Mouse (Mus musculus) lung, embryonic 15.5 days (tissue): ENCODE results near the gene Grid2. TPM values are rescaled to one million over a fixed set of nuclear protein-coding genes. Genes with fewer than 3 reads are reported as not detected.

Experiments
- ATAC-seq: fragments of 200-750 bp; cut with Nextera tagmentation; 2 replicates; pipeline ENCODE4 v1.8.0; 2017; ENCODE audit warnings: moderate number of reproducible peaks, borderline replicate concordance; ENCODE audit not compliant: low FRiP score, low TSS enrichment; ENCODE audit errors: extremely low read depth
- H3K27ac ChIP-seq: fragments of 300-500 bp; sonication (generic); 2 replicates; pipeline ENCODE4 v1.5.1; 2015; ENCODE audit warnings: moderate library complexity, mild to moderate bottlenecking, inconsistent platforms
- H3K27me3 ChIP-seq: fragments of 300-500 bp; sonication (generic); 2 replicates; pipeline ENCODE4 v1.6.1; 2015; ENCODE audit warnings: inconsistent platforms
- H3K36me3 ChIP-seq: fragments of 300-500 bp; sonication (generic); 2 replicates; pipeline ENCODE4 v1.6.1; 2015; ENCODE audit warnings: inconsistent platforms
- H3K4me1 ChIP-seq: fragments of 300-500 bp; sonication (generic); 2 replicates; pipeline ENCODE4 v1.6.1; 2015; ENCODE audit warnings: inconsistent platforms
- H3K4me2 ChIP-seq: fragments of 300-500 bp; sonication (generic); 2 replicates; pipeline ENCODE4 v1.6.1; 2015; ENCODE audit warnings: inconsistent platforms, mild to moderate bottlenecking, moderate library complexity
- H3K4me3 ChIP-seq: fragments of 300-500 bp; sonication (generic); 2 replicates; pipeline ENCODE4 v1.5.1; 2015; ENCODE audit warnings: mild to moderate bottlenecking, inconsistent platforms
- H3K9ac ChIP-seq: fragments of 300-500 bp; sonication (generic); 2 replicates; pipeline ENCODE4 v1.6.1; 2015; ENCODE audit warnings: inconsistent platforms
- H3K9me3 ChIP-seq: fragments of 300-500 bp; sonication (generic); 2 replicates; pipeline ENCODE4 v1.6.1; 2016; ENCODE audit warnings: inconsistent platforms
- WGBS: fragments of 180-500 bp; shearing (Covaris S2); methylation state at CpG from one replicate; pipeline ENCODE4 v1.1.7; 2015; 5-methylcytosine and 5-hydroxymethylcytosine counted together
- polyA plus RNA-seq: library from polyadenylated mRNA; unstranded; fragments of >200 nt; fragmentation: Nextera tagmentation; extraction: Ambion mirVana; gene quantifications from 2 replicates; pipeline ENCODE4 v1.2.1, GENCODE M21; 2015

Gene Grid2
- polyA plus RNA-seq, 1 experiment from 2014 or later, result 1.1 TPM

DNA sequence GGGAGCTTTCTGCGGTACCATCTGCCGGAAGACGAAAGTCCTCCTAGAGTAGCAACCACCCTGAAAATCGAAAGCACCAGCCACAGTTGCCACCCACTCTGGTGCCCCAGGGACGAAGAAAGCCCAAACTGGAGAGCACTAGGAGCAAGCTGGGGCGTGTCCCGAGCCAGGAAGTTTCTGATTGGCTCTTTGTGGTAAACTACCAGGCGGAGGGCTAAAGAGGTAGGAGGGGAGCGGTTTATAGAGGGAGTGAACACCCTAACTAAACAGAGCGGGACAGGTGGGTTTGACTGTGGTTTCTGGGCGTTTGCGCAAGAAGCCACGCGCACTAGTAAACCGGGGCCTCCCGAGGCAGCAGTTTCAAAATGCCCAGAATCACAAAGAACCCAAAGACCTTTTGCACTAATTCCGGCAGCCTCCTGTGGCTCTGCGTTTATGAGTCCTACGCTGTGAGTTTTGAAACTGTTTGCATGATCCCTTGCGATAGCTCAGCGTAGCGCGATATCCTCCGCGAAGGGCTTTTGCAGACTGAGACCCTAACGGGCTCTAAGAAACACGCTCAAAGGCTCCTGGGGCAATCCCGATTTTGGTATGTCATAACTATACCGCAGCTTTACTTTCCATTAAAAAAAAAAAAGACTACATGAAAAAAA is 1472.2 kb downstream of the Grid2 start:
- Histone ChIP-seq H3K27ac (no peak overlapping the region), H3K36me3 (no peaks in the 10 kb centered on the region), H3K4me3 (peak overlapping the region; percentile 42), H3K9me3 (no peaks in the 10 kb centered on the region), H3K4me1 (peaks cover 19% of the 10 kb centered on the region), H3K27me3 (peaks cover 60% of the 10 kb centered on the region), H3K9ac (no peak overlapping the region), H3K4me2 (peak overlapping the region; percentile 90)
- peak; percentile 71; the same call in 1 of the 2 replicates for ATAC-seq
- WGBS, result under 1% methylated on average over 29 of the region's 29 CpGs

GRCm38 (mm10) chr6:64728499-64729198 is 1473.0 kb downstream of the Grid2 start, which contains the start of gene Atoh1:
Atoh1 (plus strand) TSS chr6:64729125.
- no peak within 1 kb of the TSS for H3K9ac ChIP-seq
- peaks cover 19% of the 10 kb centered on the region for H3K4me1 ChIP-seq
- H3K27me3 ChIP-seq, result peaks cover 68% of the 10 kb centered on the region
- no peaks in the 10 kb centered on the region for H3K36me3 ChIP-seq
- peak within 1 kb of the TSS; percentile 90 for H3K4me2 ChIP-seq
- H3K4me3 ChIP-seq, result peak within 1 kb of the TSS; percentile 42
- no peak within 1 kb of the TSS for H3K27ac ChIP-seq
- WGBS, result under 1% methylated on average over 33 of the region's 34 CpGs
- ATAC-seq, result peak; percentile 79; the same call in 1 of the 2 replicates
- no peaks in the 10 kb centered on the region for H3K9me3 ChIP-seq

DNA sequence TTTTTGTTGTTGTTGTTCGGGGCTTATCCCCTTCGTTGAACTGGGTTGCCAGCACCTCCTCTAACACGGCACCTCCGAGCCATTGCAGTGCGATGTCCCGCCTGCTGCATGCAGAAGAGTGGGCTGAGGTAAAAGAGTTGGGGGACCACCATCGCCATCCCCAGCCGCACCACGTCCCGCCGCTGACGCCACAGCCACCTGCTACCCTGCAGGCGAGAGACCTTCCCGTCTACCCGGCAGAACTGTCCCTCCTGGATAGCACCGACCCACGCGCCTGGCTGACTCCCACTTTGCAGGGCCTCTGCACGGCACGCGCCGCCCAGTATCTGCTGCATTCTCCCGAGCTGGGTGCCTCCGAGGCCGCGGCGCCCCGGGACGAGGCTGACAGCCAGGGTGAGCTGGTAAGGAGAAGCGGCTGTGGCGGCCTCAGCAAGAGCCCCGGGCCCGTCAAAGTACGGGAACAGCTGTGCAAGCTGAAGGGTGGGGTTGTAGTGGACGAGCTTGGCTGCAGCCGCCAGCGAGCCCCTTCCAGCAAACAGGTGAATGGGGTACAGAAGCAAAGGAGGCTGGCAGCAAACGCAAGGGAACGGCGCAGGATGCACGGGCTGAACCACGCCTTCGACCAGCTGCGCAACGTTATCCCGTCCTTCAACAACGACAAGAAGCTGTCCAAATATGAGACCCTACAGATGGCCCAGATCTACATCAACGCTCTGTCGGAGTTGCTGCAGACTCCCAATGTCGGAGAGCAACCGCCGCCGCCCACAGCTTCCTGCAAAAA is 1473.7 kb downstream of the Grid2 start:
- H3K4me1 ChIP-seq, result peaks cover 24% of the 10 kb centered on the region
- H3K9me3 ChIP-seq, result no peaks in the 10 kb centered on the region
- peak overlapping the region; percentile 90 for H3K4me2 ChIP-seq
- H3K27me3 ChIP-seq, result peaks cover 76% of the 10 kb centered on the region
- H3K9ac ChIP-seq, result no peak overlapping the region
- ATAC-seq, result peak; percentile 70
- under 1% methylated on average over 53 of the region's 53 CpGs for WGBS
- H3K36me3 ChIP-seq, result no peaks in the 10 kb centered on the region
- H3K4me3 ChIP-seq, result peak overlapping the region; percentile 42
- no peak overlapping the region for H3K27ac ChIP-seq

DNA sequence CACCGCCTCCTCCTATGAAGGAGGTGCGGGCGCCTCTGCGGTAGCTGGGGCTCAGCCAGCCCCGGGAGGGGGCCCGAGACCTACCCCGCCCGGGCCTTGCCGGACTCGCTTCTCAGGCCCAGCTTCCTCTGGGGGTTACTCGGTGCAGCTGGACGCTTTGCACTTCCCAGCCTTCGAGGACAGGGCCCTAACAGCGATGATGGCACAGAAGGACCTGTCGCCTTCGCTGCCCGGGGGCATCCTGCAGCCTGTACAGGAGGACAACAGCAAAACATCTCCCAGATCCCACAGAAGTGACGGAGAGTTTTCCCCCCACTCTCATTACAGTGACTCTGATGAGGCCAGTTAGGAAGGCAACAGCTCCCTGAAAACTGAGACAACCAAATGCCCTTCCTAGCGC is 1474.4 kb downstream of the Grid2 start:
- WGBS, result under 1% methylated on average over 19 of the region's 19 CpGs

GRCm38 (mm10) chr6:64730506-64731020 is 1474.9 kb downstream of the Grid2 start:
- Histone ChIP-seq H3K27ac (no peak overlapping the region), H3K4me2 (no peak overlapping the region), H3K4me3 (no peak overlapping the region), H3K27me3 (peaks cover 87% of the 10 kb centered on the region), H3K9ac (no peak overlapping the region), H3K36me3 (no peaks in the 10 kb centered on the region), H3K4me1 (peaks cover 29% of the 10 kb centered on the region), H3K9me3 (no peaks in the 10 kb centered on the region)
- WGBS, result 7% methylated on average over 14 of the region's 14 CpGs
- no peak for ATAC-seq

More for the DNA sequence above, 1474.4 kb downstream of the Grid2 start:
- peak overlapping the region; percentile 42 for H3K4me3 ChIP-seq
- H3K9me3 ChIP-seq, result no peaks in the 10 kb centered on the region
- peaks cover 82% of the 10 kb centered on the region for H3K27me3 ChIP-seq
- peak overlapping the region; percentile 90 for H3K4me2 ChIP-seq
- H3K36me3 ChIP-seq, result no peaks in the 10 kb centered on the region
- peaks cover 29% of the 10 kb centered on the region for H3K4me1 ChIP-seq
- no peak overlapping the region for H3K27ac ChIP-seq
- no peak for ATAC-seq
- H3K9ac ChIP-seq, result no peak overlapping the region

DNA sequence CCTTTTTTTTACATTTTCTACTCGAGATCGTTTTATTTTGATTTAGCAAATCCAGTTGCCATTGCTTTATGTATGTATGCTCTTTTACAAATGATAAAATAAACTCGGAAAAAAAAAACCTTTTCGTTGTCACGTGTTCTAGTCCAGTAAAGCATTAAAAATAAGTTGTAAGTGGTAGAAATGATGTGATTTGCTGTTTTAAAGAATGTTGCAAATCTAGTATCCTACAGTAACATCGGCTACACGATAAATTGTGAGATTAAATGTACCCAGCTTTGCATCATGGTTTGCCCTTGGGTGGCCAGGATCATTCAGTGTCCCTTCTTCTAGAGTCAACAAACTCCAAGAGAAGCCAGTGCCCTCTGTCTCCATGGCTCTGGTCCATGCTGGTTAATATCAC is 1475.5 kb downstream of the Grid2 start:
- Histone ChIP-seq H3K4me3 (no peak overlapping the region), H3K36me3 (no peaks in the 10 kb centered on the region)
- whole genome bisulfite sequencing, result 13% methylated on average over 7 of the region's 7 CpGs

DNA sequence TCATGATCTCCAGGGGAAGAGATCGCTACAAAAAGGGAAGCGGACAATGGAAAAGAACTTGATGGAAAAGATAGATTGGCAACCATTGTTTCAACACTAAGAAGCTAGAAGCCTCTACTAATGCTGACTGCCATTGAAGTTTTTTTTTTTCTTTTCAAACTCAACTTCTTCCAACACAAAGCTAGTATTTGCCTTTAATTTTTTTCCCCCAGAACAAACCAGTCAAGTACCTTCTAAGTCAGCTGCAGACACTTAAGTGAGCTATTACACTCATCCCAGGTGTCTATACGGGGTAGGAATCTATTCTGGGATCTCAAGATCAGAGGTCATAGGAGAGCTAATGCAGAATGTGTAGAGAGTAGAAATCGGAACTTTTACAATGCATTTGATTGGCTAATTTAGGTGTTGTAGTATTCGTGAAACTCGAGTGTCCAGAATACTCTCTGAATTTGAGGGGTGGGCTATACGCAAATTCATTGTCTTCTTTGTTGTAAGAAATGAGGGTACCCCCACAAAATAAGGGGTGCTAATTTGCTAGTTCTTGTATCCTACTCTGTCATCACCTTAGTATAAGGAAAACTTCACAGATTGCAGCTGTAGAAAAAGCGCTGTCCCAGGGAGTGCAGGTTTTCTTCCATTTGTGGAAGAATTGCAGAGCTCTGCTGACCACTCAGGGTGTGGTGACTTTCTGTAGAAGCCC is 1476.1 kb downstream of the Grid2 start:
- peaks cover 94% of the 10 kb centered on the region for H3K27me3 ChIP-seq
- no peak overlapping the region for H3K27ac ChIP-seq
- no peaks in the 10 kb centered on the region for H3K36me3 ChIP-seq
- H3K4me2 ChIP-seq, result no peak overlapping the region
- H3K4me3 ChIP-seq, result no peak overlapping the region
- no peak for ATAC-seq
- no peak overlapping the region for H3K9ac ChIP-seq
- no peaks in the 10 kb centered on the region for H3K9me3 ChIP-seq
- H3K4me1 ChIP-seq, result peaks cover 29% of the 10 kb centered on the region
- 5% methylated on average over 8 of the region's 8 CpGs for WGBS

More for the DNA sequence above, 1475.5 kb downstream of the Grid2 start:
- no peak overlapping the region for H3K9ac ChIP-seq
- peaks cover 91% of the 10 kb centered on the region for H3K27me3 ChIP-seq
- ATAC-seq, result no peak
- no peaks in the 10 kb centered on the region for H3K9me3 ChIP-seq
- H3K4me1 ChIP-seq, result peaks cover 29% of the 10 kb centered on the region
- H3K27ac ChIP-seq, result no peak overlapping the region
- no peak overlapping the region for H3K4me2 ChIP-seq

GRCm38 (mm10) chr6:64733311-64733710 is 1477.6 kb downstream of the Grid2 start:
- H3K4me3 ChIP-seq, result no peak overlapping the region
- H3K4me1 ChIP-seq, result peaks cover 25% of the 10 kb centered on the region
- H3K9ac ChIP-seq, result no peak overlapping the region
- H3K9me3 ChIP-seq, result no peaks in the 10 kb centered on the region
- H3K27me3 ChIP-seq, result peaks cover 85% of the 10 kb centered on the region
- 2% methylated on average over 4 of the region's 4 CpGs for WGBS
- no peak for ATAC-seq
- H3K27ac ChIP-seq, result no peak overlapping the region
- no peak overlapping the region for H3K4me2 ChIP-seq
- no peaks in the 10 kb centered on the region for H3K36me3 ChIP-seq

DNA sequence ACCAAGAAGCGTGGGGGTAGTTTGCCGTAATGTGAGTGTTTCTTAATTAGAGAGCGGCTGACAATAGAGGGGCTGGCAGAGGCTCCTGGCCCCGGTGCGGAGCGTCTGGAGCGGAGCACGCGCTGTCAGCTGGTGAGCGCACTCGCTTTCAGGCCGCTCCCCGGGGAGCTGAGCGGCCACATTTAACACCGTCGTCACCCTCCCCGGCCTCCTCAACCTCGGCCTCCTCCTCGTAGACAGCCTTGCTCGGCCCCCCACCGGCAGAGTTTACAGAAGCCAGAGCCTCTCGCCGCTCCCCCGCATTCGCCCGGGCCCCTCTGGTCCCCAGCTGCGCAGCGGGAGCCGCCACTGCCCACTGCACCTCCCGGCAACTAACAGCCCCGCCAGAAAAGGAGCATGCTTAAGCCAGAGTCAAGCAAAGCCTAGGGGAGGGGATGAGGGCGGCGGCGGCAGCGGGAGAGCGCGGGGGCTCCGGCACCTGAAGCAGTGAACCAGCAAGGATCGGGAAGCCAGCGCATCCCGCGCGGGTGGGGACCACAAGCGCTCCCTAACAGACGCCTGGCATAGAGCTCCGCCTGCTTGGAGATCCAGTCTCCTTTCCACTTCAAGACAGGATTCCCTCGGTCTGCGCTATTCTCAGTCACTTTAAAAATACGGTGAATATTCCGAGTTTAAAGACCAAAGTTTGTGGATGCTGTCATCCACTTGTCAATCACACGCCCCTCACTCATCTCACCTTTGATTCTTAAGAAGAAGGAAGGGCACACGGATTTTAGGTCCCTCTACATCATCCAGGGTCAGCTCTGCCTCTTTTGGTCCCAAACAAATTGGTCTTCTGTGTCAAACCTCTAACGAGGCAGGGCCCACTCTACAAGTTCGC is 1479.0 kb downstream of the Grid2 start:
- peaks cover 16% of the 10 kb centered on the region for H3K4me1 ChIP-seq
- no peak overlapping the region for H3K9ac ChIP-seq
- peak overlapping the region; percentile 75 for H3K4me2 ChIP-seq
- no peaks in the 10 kb centered on the region for H3K36me3 ChIP-seq
- no peaks in the 10 kb centered on the region for H3K9me3 ChIP-seq
- H3K27ac ChIP-seq, result no peak overlapping the region
- peaks cover 77% of the 10 kb centered on the region for H3K27me3 ChIP-seq
- peak overlapping the region; percentile 38 for H3K4me3 ChIP-seq
- 3% methylated on average over 52 of the region's 54 CpGs for WGBS
- peak; percentile 31; the same call in 1 of the 2 replicates for ATAC-seq

- WGBS, result 58% methylated on average over 4 of the region's 4 CpGs
These were observed 1480.6 kb downstream of the Grid2 start for GRCm38 (mm10) chr6:64736317-64736716.

More at GRCm38 (mm10) chr6:64736317-64736716, 1480.6 kb downstream of the Grid2 start:
- Histone ChIP-seq H3K4me1 (peaks cover 10% of the 10 kb centered on the region; the same call in 1 of the 2 replicates), H3K9ac (no peak overlapping the region), H3K4me3 (no peak overlapping the region), H3K4me2 (no peak overlapping the region), H3K27ac (no peak overlapping the region), H3K27me3 (peaks cover 63% of the 10 kb centered on the region), H3K9me3 (no peaks in the 10 kb centered on the region), H3K36me3 (no peaks in the 10 kb centered on the region)
- no peak for ATAC-seq
